Mouse (Mus musculus): ENCODE measurements around the gene Ndn. TPM values are rescaled to one million over a fixed set of nuclear protein-coding genes. Genes with fewer than 3 reads are reported as not detected.

Ndn gene
- total RNA-seq, 2 experiments from 2014 or later: 200 to 211 TPM

Other genes with a start within 250 kb of the Ndn start
- 1 to 10 TPM; 6.3 to 6.8 TPM for gene Magel2, start 30.4 kb downstream of the Ndn start, total RNA-seq (2021)
- 10 to 100 TPM; 17.5 to 20.7 TPM for gene Mkrn3, start 73.6 kb downstream of the Ndn start, total RNA-seq (2021)
- 1 to 10 TPM; 1.2 TPM for gene Peg12, start 117.9 kb downstream of the Ndn start, total RNA-seq (2021)